Mouse (Mus musculus): ENCODE measurements around the gene Gm45902. TPM values are rescaled to one million over a fixed set of nuclear protein-coding genes. Genes with fewer than 3 reads are reported as not detected.

The Gm45902 gene
- polyA plus RNA-seq, 1 experiment = 5.4 TPM

DNA sequence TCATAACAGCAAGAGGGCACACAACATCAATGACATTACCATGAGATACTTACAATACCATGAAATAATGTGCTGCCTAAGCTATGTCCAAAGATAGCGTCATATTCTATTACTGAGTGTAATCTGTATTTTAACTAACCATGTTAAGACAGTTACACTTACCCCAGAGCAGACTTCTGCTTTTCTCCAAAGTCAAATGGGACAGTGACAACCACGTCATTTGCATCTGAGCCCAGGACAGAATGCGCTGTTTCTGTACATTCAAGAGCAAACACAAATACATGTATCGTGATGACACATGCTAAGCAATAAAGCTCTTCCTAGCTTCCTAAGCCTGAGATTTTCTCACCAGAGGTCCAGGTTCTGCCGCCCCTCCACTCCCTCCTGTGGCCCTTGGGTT lies 11.7 kb downstream of the Gm45902 start:
- Histone ChIP-seq H3K4me1 (ENCODE audit: control insufficient read depth, insufficient read depth, low read length) (peaks cover 1% of the 10 kb centered on the region; the same call in 1 of the 2 replicates), H3K4me3 (replicated peaks; ENCODE audit: control insufficient read depth, low read depth, low read length) (no peak overlapping the region), H3K27ac (ENCODE audit: control insufficient read depth, insufficient read depth, low read depth, low read length, poor library complexity) (no peak overlapping the region)
- WGBS = 70% methylated on average over 5 of the region's 5 CpGs
- TF ChIP-seq CTCF (IDR thresholded peaks at IDR 0.05; ENCODE audit: control insufficient read depth, insufficient read depth, low read length) = no peak
- no peak for TF ChIP-seq POLR2A (IDR thresholded peaks at IDR 0.05; ENCODE audit: borderline replicate concordance, control insufficient read depth, low read depth, low read length)

DNA sequence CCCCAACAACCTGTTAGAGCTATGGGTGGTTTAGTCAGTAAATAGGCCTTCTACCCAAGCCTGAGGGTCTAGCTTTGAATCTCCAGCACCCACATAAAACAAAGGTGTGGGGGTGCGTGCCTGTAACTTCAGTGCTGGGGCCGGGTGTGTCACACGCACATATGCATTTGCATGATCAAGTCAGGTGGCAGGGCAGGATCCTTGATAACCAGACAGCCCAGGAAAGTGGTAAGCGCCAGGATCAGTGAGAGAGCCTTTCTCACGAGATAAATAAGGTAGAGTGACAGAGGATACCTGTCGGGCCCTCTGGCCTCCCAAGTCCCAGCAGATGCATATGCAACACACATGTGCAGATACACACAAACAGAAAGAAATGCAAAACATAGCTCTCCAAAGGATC lies 13.0 kb downstream of the Gm45902 start:
- Histone ChIP-seq H3K4me1 (ENCODE audit: control insufficient read depth, insufficient read depth, low read length) (peaks cover 1% of the 10 kb centered on the region; the same call in 1 of the 2 replicates), H3K27ac (ENCODE audit: control insufficient read depth, insufficient read depth, low read depth, low read length, poor library complexity) (no peak overlapping the region), H3K4me3 (replicated peaks; ENCODE audit: control insufficient read depth, low read depth, low read length) (no peak overlapping the region)
- no peak for TF ChIP-seq POLR2A (IDR thresholded peaks at IDR 0.05; ENCODE audit: borderline replicate concordance, control insufficient read depth, low read depth, low read length)
- TF ChIP-seq CTCF (IDR thresholded peaks at IDR 0.05; ENCODE audit: control insufficient read depth, insufficient read depth, low read length) = no peak
- WGBS = 77% methylated on average over 6 of the region's 6 CpGs

- Histone ChIP-seq H3K27ac (ENCODE audit: control insufficient read depth, insufficient read depth, low read depth, low read length, poor library complexity) (no peak overlapping the region), H3K4me1 (ENCODE audit: control insufficient read depth, insufficient read depth, low read length) (no peaks in the 10 kb centered on the region), H3K4me3 (replicated peaks; ENCODE audit: control insufficient read depth, low read depth, low read length) (no peak overlapping the region)
- no peak for TF ChIP-seq CTCF (IDR thresholded peaks at IDR 0.05; ENCODE audit: control insufficient read depth, insufficient read depth, low read length)
- no peak for TF ChIP-seq POLR2A (IDR thresholded peaks at IDR 0.05; ENCODE audit: borderline replicate concordance, control insufficient read depth, low read depth, low read length)
- WGBS = 56% methylated on average over 3 of the region's 3 CpGs
Observed at GRCm38 (mm10) chr2:3493833-3494409, 18.7 kb downstream of the Gm45902 start.

- TF ChIP-seq POLR2A (IDR thresholded peaks at IDR 0.05; ENCODE audit: borderline replicate concordance, control insufficient read depth, low read depth, low read length) (no peak), CTCF (IDR thresholded peaks at IDR 0.05; ENCODE audit: control insufficient read depth, insufficient read depth, low read length) (no peak)
- 90% methylated on average over 3 of the region's 3 CpGs for WGBS
- H3K4me1 ChIP-seq (ENCODE audit: control insufficient read depth, insufficient read depth, low read length) = no peaks in the 10 kb centered on the region
- H3K27ac ChIP-seq (ENCODE audit: control insufficient read depth, insufficient read depth, low read depth, low read length, poor library complexity) = no peak overlapping the region
- no peak overlapping the region for H3K4me3 ChIP-seq (replicated peaks; ENCODE audit: control insufficient read depth, low read depth, low read length)
Observed at GRCm38 (mm10) chr2:3489816-3490215, 22.8 kb downstream of the Gm45902 start.

GRCm38 (mm10) chr2:3480239-3480638 lies 32.4 kb downstream of the Gm45902 start:
- Histone ChIP-seq H3K4me3 (replicated peaks; ENCODE audit: control insufficient read depth, low read depth, low read length) (no peak overlapping the region), H3K4me1 (ENCODE audit: control insufficient read depth, insufficient read depth, low read length) (no peaks in the 10 kb centered on the region; the same call in 1 of the 2 replicates), H3K27ac (ENCODE audit: control insufficient read depth, insufficient read depth, low read depth, low read length, poor library complexity) (no peak overlapping the region)
- 54% methylated on average over 3 of the region's 3 CpGs for WGBS
- TF ChIP-seq CTCF (IDR thresholded peaks at IDR 0.05; ENCODE audit: control insufficient read depth, insufficient read depth, low read length) (no peak), POLR2A (IDR thresholded peaks at IDR 0.05; ENCODE audit: borderline replicate concordance, control insufficient read depth, low read depth, low read length) (no peak)

DNA sequence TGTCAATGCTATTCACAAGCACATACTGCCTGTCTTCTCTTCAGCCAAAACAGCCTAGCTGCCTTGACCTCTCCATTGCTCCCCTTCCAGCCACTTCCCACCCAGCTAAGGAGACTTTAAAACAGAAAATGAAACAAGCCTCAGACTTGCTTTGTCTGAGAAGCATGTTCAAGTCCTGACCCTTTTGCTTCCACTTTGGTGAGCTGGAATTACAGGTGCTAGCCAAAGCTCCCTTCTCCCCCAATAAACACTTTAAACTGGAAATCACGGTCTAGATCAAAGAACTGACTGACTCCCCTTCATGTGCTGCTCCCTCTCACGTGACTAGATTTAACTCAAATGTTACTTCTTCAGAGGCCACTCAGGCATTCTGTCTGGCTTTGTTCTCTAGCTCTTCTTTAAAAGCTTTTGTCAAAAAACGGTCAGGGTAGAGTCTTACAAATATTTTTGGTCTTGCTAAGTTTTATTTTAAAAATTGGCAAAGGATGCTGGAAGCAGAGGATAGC lies 36.8 kb downstream of the Gm45902 start:
- peaks cover 2% of the 10 kb centered on the region; the same call in 1 of the 2 replicates for H3K4me1 ChIP-seq (ENCODE audit: control insufficient read depth, insufficient read depth, low read length)
- 42% methylated on average over 3 of the region's 3 CpGs for WGBS
- H3K27ac ChIP-seq (ENCODE audit: control insufficient read depth, insufficient read depth, low read depth, low read length, poor library complexity) = no peak overlapping the region
- peak overlapping the region; percentile 60 for H3K4me3 ChIP-seq (replicated peaks; ENCODE audit: control insufficient read depth, low read depth, low read length)
- TF ChIP-seq CTCF (IDR thresholded peaks at IDR 0.05; ENCODE audit: control insufficient read depth, insufficient read depth, low read length) (no peak), POLR2A (IDR thresholded peaks at IDR 0.05; ENCODE audit: borderline replicate concordance, control insufficient read depth, low read depth, low read length) (no peak)

DNA sequence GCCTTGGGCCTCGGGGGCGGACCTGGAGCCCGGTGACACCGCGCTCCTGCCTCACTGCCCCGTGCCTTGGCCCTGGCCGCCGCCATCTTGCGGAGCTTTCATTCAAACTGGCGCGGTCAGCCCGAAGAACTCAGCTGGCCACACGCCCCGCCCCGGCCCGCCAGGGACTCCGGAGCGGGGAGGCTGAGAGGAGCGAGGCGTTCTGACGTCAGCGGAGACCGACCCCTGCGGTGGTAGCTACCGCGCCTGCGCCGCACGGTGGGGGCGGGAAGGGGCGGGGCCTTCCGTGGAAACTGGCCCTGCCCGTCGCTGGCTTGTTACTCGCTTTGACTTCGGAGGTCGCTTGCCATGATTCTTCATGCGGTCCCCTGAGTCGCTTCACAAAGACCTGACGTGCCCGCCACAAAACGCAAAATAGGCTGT lies 37.7 kb downstream of the Gm45902 start, which contains the start of gene Suv39h2:
Suv39h2 (minus strand) TSS at position 171 of the 423 bp plus-strand sequence.
- TF ChIP-seq CTCF (IDR thresholded peaks at IDR 0.05; ENCODE audit: control insufficient read depth, insufficient read depth, low read length) (no peak), POLR2A (IDR thresholded peaks at IDR 0.05; ENCODE audit: borderline replicate concordance, control insufficient read depth, low read depth, low read length) (peak; percentile 45; the same call in 1 of the 2 replicates)
- peak within 1 kb of the TSS; percentile 75 for H3K27ac ChIP-seq (ENCODE audit: control insufficient read depth, insufficient read depth, low read depth, low read length, poor library complexity)
- H3K4me1 ChIP-seq (ENCODE audit: control insufficient read depth, insufficient read depth, low read length) = peaks cover 2% of the 10 kb centered on the region; the same call in 1 of the 2 replicates
- peak within 1 kb of the TSS; percentile 97 for H3K4me3 ChIP-seq (replicated peaks; ENCODE audit: control insufficient read depth, low read depth, low read length)
- WGBS = under 1% methylated on average over 42 of the region's 42 CpGs

GRCm38 (mm10) chr2:3474361-3474805 lies 38.2 kb downstream of the Gm45902 start:
- TF ChIP-seq CTCF (IDR thresholded peaks at IDR 0.05; ENCODE audit: control insufficient read depth, insufficient read depth, low read length) (no peak), POLR2A (IDR thresholded peaks at IDR 0.05; ENCODE audit: borderline replicate concordance, control insufficient read depth, low read depth, low read length) (no peak)
- Histone ChIP-seq H3K27ac (ENCODE audit: control insufficient read depth, insufficient read depth, low read depth, low read length, poor library complexity) (peak overlapping the region; percentile 75), H3K4me3 (replicated peaks; ENCODE audit: control insufficient read depth, low read depth, low read length) (peak overlapping the region; percentile 97), H3K4me1 (ENCODE audit: control insufficient read depth, insufficient read depth, low read length) (peaks cover 2% of the 10 kb centered on the region; the same call in 1 of the 2 replicates)
- WGBS = under 1% methylated on average over 46 of the region's 46 CpGs
